ENCODE assay signal across 8 mouse cellular contexts in genomic region chr1:188660882-188661281, GRCm38 (mm10).
DNase-seq lines count a peak whose midpoint lies in the region; ATAC-seq and TF ChIP-seq lines count a peak whose summit lies in the region.

No protein-coding gene starts in this region.

- 9% methylated on average over 8 of the region's 8 CpGs for WGBS in lung, postnatal 0 days
- WGBS in intestine, embryonic 15.5 days: 9% methylated on average over 8 of the region's 8 CpGs
- 1% methylated on average over 8 of the region's 8 CpGs for WGBS in neural tube, embryonic 11.5 days

- DNase-seq in lung, postnatal 0 days (ENCODE audit: low spot score): no peak
- DNase-seq in lung, adult 18-20 months: no peak
- DNase-seq in heart, adult 11 months: peak; percentile 96
- peak; percentile 25 for DNase-seq in neural tube, embryonic 11.5 days (ENCODE audit: low spot score)
- DNase-seq in layer of hippocampus, adult 9-10 months (ENCODE audit: low spot score): no peak
- no peak for DNase-seq in spleen, postnatal 36 days (ENCODE audit: low spot score in 2 of 2)
- no peak for DNase-seq in right cerebral cortex, adult 18-20 months

- peak overlapping the region; percentile 12 for H3K4me3 ChIP-seq in lung, postnatal 0 days (ENCODE audit: low read depth, low read length)
- H3K4me3 ChIP-seq in intestine, embryonic 15.5 days (replicated peaks): peak overlapping the region; percentile 16
- peak overlapping the region; percentile 4; the same call in 1 of the 2 replicates for H3K4me3 ChIP-seq in neural tube, embryonic 11.5 days (ENCODE audit: low read depth, low read length)

- TF ChIP-seq CTCF in lung, postnatal 0 days (IDR thresholded peaks at IDR 0.05): no peak

- no peaks in the 10 kb centered on the region for H3K9me3 ChIP-seq in lung, postnatal 0 days (ENCODE audit: low read length)
- H3K9me3 ChIP-seq in intestine, embryonic 15.5 days: no peaks in the 10 kb centered on the region
- H3K9me3 ChIP-seq in neural tube, embryonic 11.5 days (ENCODE audit: control insufficient read depth, low read length): no peaks in the 10 kb centered on the region

- no peaks in the 10 kb centered on the region for H3K36me3 ChIP-seq in lung, postnatal 0 days (ENCODE audit: insufficient read depth, low read length)
- H3K36me3 ChIP-seq in intestine, embryonic 15.5 days: no peaks in the 10 kb centered on the region
- H3K36me3 ChIP-seq in neural tube, embryonic 11.5 days (ENCODE audit: control insufficient read depth, insufficient read depth, low read length): no peaks in the 10 kb centered on the region

- no peak for TF ChIP-seq EP300 in lung, postnatal 0 days (IDR thresholded peaks at IDR 0.05)

- no peaks in the 10 kb centered on the region for H3K27me3 ChIP-seq in lung, postnatal 0 days (replicated peaks; ENCODE audit: insufficient read depth, low read length)
- no peaks in the 10 kb centered on the region for H3K27me3 ChIP-seq in intestine, embryonic 15.5 days (replicated peaks)
- no peaks in the 10 kb centered on the region for H3K27me3 ChIP-seq in neural tube, embryonic 11.5 days (ENCODE audit: control insufficient read depth, insufficient read depth, low read length)

- H3K4me2 ChIP-seq in lung, postnatal 0 days (replicated peaks; ENCODE audit: low read depth, low read length): peak overlapping the region; percentile 41
- H3K4me2 ChIP-seq in intestine, embryonic 15.5 days (replicated peaks): peak overlapping the region; percentile 51
- peak overlapping the region; percentile 42 for H3K4me2 ChIP-seq in neural tube, embryonic 11.5 days (ENCODE audit: low read depth)

- ATAC-seq in lung, postnatal 0 days: no peak
- ATAC-seq in intestine, embryonic 15.5 days: no peak
- peak; percentile 55; the same call in 1 of the 2 replicates for ATAC-seq in neural tube, embryonic 11.5 days (ENCODE audit: insufficient read depth, low FRiP score, low TSS enrichment)

- no peaks in the 10 kb centered on the region for H3K4me1 ChIP-seq in lung, postnatal 0 days (ENCODE audit: insufficient read depth, low read depth, low read length)
- H3K4me1 ChIP-seq in intestine, embryonic 15.5 days (replicated peaks): no peaks in the 10 kb centered on the region
- peaks cover 5% of the 10 kb centered on the region for H3K4me1 ChIP-seq in neural tube, embryonic 11.5 days (ENCODE audit: control insufficient read depth, insufficient read depth, low read length)

- H3K27ac ChIP-seq in lung, postnatal 0 days (ENCODE audit: low read length): no peak overlapping the region
- H3K27ac ChIP-seq in intestine, embryonic 15.5 days: no peak overlapping the region
- H3K27ac ChIP-seq in neural tube, embryonic 11.5 days (ENCODE audit: low read depth, low read length): no peak overlapping the region

- 0 out of 2 replicates have a peak overlapping the region, but pooled peaks have one; percentile 19 for H3K9ac ChIP-seq in lung, postnatal 0 days (replicated peaks; ENCODE audit: low read depth)
- no peak overlapping the region for H3K9ac ChIP-seq in intestine, embryonic 15.5 days
- H3K9ac ChIP-seq in neural tube, embryonic 11.5 days (ENCODE audit: low read length): peak overlapping the region; percentile 23

Comparison
In these comparisons a context has a peak if more than half of its experiments do, and no peak if none do; other contexts are left out.
1. DNase-seq: peak in heart, adult 11 months (single experiment) and neural tube, embryonic 11.5 days (single experiment); none in lung, postnatal 0 days (single experiment), lung, adult 18-20 months (0 of 2), layer of hippocampus, adult 9-10 months (single experiment), spleen, postnatal 36 days (0 of 2) and right cerebral cortex, adult 18-20 months (single experiment).
2. Peak in every context shown above with its lines, with median percentiles within 50 percentile points of each other: H3K4me2 ChIP-seq and H3K4me3 ChIP-seq.